Mouse (Mus musculus): ENCODE results near the gene 4930535I16Rik. TPM values are rescaled to one million over a fixed set of nuclear protein-coding genes. Genes with fewer than 3 reads are reported as not detected.
A peak's percentile ranks its signal among the peaks of the same experiment; 100 is the strongest.

The 4930535I16Rik gene
- total RNA-seq, 2 experiments from 2014 or later: not detected

- no peak for DNase-seq (ENCODE audit: extremely low spot score in 1 of 2, low spot score in 1 of 2)
These were observed 6.3 kb downstream of the 4930535I16Rik start for GRCm38 (mm10) chr4:123911503-123911902.

GRCm38 (mm10) chr4:123905126-123905668 lies 12.6 kb downstream of the 4930535I16Rik start:
- DNase-seq (ENCODE audit: extremely low spot score in 1 of 2, low spot score in 1 of 2): peak in 1 of 2 experiments; percentile 10

- peak; percentile 98 to 99 for DNase-seq (ENCODE audit: extremely low spot score in 1 of 2, low spot score in 1 of 2)
These were observed 13.3 kb downstream of the 4930535I16Rik start, which contains the start of gene Mycbp for GRCm38 (mm10) chr4:123904333-123905125. Gene Mycbp (plus strand): TSS chr4:123904832.

GRCm38 (mm10) chr4:123903432-123903831 lies 14.4 kb downstream of the 4930535I16Rik start:
- no peak for DNase-seq (ENCODE audit: extremely low spot score in 1 of 2, low spot score in 1 of 2)

- peak in 1 of 2 experiments; percentile 74 for DNase-seq (ENCODE audit: extremely low spot score in 1 of 2, low spot score in 1 of 2)
These were observed 19.1 kb downstream of the 4930535I16Rik start for GRCm38 (mm10) chr4:123898696-123899095.

GRCm38 (mm10) chr4:123894295-123894694 lies 23.5 kb downstream of the 4930535I16Rik start:
- no peak for DNase-seq (ENCODE audit: extremely low spot score in 1 of 2, low spot score in 1 of 2)

GRCm38 (mm10) chr4:123893726-123894125 lies 24.1 kb downstream of the 4930535I16Rik start:
- DNase-seq (ENCODE audit: extremely low spot score in 1 of 2, low spot score in 1 of 2): no peak

Other genes starting within 250 kb of the 4930535I16Rik start
- 100 to 1,000 TPM; 194 to 241 TPM for gene Macf1, start 233.7 kb downstream of the 4930535I16Rik start, total RNA-seq (2021)
- gene Ndufs5, start 199.8 kb downstream of the 4930535I16Rik start, total RNA-seq (2021): 100 to 1,000 TPM; 172 to 199 TPM
- 10 to 100 TPM; 52.3 to 61.3 TPM for gene Akirin1, start 167.7 kb downstream of the 4930535I16Rik start, total RNA-seq (2021)
- gene Rhbdl2, start 130.1 kb downstream of the 4930535I16Rik start, total RNA-seq (2021): 1 to 10 TPM in 1 of 2 experiments, under 1 TPM in 1; 0.96 to 1.1 TPM
- gene 4933427I04Rik, start 58.3 kb downstream of the 4930535I16Rik start, total RNA-seq (2021): not detected
- 10 to 100 TPM; 12.5 to 13.5 TPM for gene Mycbp, start 13.2 kb downstream of the 4930535I16Rik start, total RNA-seq (2021)
- 10 to 100 TPM; 47.9 to 59.4 TPM for gene Rragc, start 576 bp downstream of the 4930535I16Rik start, total RNA-seq (2021)

Measured in layer of hippocampus, postnatal 25 days (tissue).